Mouse (Mus musculus) G1E (cell line): ENCODE results near the gene Gmnn. TPM values are rescaled to one million over a fixed set of nuclear protein-coding genes. Genes with fewer than 3 reads are reported as not detected.

Experiments used
- ATAC-seq: 2 replicates; pipeline ENCODE4 v1.8.0; 2016; ENCODE audit warnings: mild to moderate bottlenecking; ENCODE audit not compliant: insufficient number of reproducible peaks, poor library complexity, low FRiP score, severe bottlenecking; ENCODE audit errors: extremely low read depth
- DNase-seq: peaks from one replicate; pipeline ENCODE4 v3.0.0; 2012; ENCODE audit warnings: low spot score
- H3K27me3 ChIP-seq: 2 replicates; pipeline ENCODE4 v1.6.1; 2012; ENCODE audit warnings: mild to moderate bottlenecking, low read length, inconsistent platforms; ENCODE audit not compliant: insufficient read depth
- H3K36me3 ChIP-seq: replicated peaks from 2 replicates; pipeline ENCODE3; 2012; ENCODE audit warnings: mild to moderate bottlenecking, inconsistent platforms
- H3K4me1 ChIP-seq: 2 replicates; pipeline ENCODE4 v1.6.1; 2012; ENCODE audit warnings: low read depth, low read length, inconsistent platforms, mixed read lengths; ENCODE audit not compliant: insufficient read depth
- H3K4me3 ChIP-seq: 2 replicates; pipeline ENCODE4 v1.5.1; 2012; ENCODE audit warnings: low read depth, mild to moderate bottlenecking, inconsistent platforms, low read length, moderate library complexity, mixed read lengths
- H3K9me3 ChIP-seq: replicated peaks from 2 replicates; pipeline ENCODE4 v1.6.1; 2012; ENCODE audit warnings: inconsistent platforms
- CTCF ChIP-seq: IDR thresholded peaks from 2 replicates; pipeline ENCODE4 v1.5.1; 2012; ENCODE audit warnings: low read depth, low read length, inconsistent platforms, mixed read lengths
- GATA1 ChIP-seq: IDR thresholded peaks from 2 replicates; pipeline ENCODE4 v1.6.1; 2012; ENCODE audit warnings: borderline replicate concordance, low read length, inconsistent platforms, mixed read lengths
- GATA2 ChIP-seq: IDR thresholded peaks from 2 replicates; pipeline ENCODE4 v1.6.1; 2012; ENCODE audit warnings: low read depth, low read length, inconsistent platforms, borderline replicate concordance
- POLR2AphosphoS5 ChIP-seq: IDR thresholded peaks from 2 replicates; pipeline ENCODE4 v1.6.1; 2012; ENCODE audit warnings: low read depth, low read length, inconsistent platforms; ENCODE audit not compliant: insufficient replicate concordance
- TAL1 ChIP-seq: conservative IDR thresholded peaks from 2 replicates; pipeline ENCODE4 v1.6.1; 2012; ENCODE audit warnings: low read depth, low read length, inconsistent platforms, mixed read lengths
- polyA plus RNA-seq: library from polyadenylated mRNA; stranded (reverse); fragments of >175 nt; gene quantifications from 2 replicates; pipeline ENCODE4 v1.2.3, GENCODE M21; 2012
- total RNA-seq, 2 experiments: library from RNA; stranded (forward) in 1 of 2; stranded (reverse) in 1 of 2; fragments of 200-1000 nt in 1 of 2; fragments of >200 nt in 1 of 2; fragmentation: Nextera tagmentation in 1 of 2; gene quantifications; 2 replicates each; pipeline ENCODE4 v1.2.3; 2014 to 2017

Gene Gmnn
- total and polyA plus RNA-seq, 3 experiments: 18.8 to 295 (median 57.2) TPM

DNA sequence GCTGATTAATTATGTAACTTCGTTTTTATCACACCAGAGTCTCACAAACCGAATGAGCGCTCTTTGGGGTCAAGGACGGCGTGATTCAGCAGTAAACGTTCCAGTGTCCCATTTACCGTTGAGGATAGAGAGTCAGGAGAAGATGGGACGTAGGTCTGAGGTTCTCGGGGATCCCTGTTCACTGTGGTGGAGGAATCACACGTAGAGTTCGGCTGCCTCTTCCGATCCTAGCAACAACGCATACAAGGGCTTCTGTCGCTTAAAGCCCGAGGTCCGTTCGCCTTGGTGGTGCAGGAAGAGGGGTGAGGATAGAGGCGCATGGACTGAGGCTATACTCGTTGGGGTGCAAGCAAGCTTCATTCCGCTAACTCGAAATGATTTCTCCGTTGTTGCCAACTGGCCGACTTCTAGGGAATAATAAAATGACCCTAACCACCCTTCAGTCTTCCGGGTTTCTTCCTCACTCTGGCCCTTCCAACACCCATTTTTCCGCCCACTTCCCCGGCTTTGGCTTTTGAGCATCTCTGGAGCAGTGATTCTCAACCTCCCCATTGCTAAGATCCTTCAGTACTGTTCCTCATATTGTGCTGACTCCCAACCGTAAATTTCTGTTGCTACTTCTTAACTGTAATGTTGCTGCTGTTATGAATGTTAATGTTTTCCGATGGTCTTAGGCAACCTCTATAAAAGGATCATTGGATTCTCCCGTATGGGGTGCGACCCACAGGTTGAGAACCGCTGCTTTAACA is 38.4 kb upstream of the Gmnn start:
- peaks cover 18% of the 10 kb centered on the region for H3K4me1 ChIP-seq
- H3K9me3 ChIP-seq: no peaks in the 10 kb centered on the region
- no peak for TF ChIP-seq TAL1
- TF ChIP-seq GATA1: no peak
- no peak for TF ChIP-seq POLR2AphosphoS5
- no peak for TF ChIP-seq CTCF
- no peak for TF ChIP-seq GATA2
- ATAC-seq: 0 out of 2 replicates have a peak, but pooled peaks have one; percentile 1
- H3K36me3 ChIP-seq: peaks cover 6% of the 10 kb centered on the region
- H3K27me3 ChIP-seq: no peaks in the 10 kb centered on the region
- peak overlapping the region; percentile 95 for H3K4me3 ChIP-seq
- DNase-seq: peak; percentile 27

DNA sequence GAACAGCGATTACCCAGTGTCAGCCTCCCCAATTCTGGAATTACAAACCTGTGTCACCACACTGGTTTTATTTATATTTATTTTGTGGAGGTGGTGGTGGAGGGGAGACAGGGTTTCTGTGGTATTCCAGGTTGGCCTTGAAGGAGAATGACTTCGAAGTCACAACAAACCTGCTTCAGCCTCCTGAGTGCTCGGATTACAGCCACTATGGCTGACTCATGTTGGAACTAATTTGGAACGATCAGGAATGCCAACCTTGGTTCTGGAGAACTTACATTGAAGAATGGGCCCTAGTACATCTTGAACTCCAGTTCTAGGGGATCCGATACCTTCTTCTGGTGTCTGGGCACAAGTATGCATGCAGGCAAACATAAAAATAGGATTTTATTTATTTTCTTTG is 37.7 kb upstream of the Gmnn start:
- TF ChIP-seq CTCF (no peak), POLR2AphosphoS5 (no peak), TAL1 (no peak), GATA2 (no peak), GATA1 (no peak)
- Histone ChIP-seq H3K4me1 (peaks cover 13% of the 10 kb centered on the region), H3K36me3 (no peaks in the 10 kb centered on the region), H3K4me3 (no peak overlapping the region; the same call in 1 of the 2 replicates), H3K27me3 (peaks cover under 1% of the 10 kb centered on the region; the same call in 1 of the 2 replicates), H3K9me3 (no peaks in the 10 kb centered on the region)
- DNase-seq: no peak
- no peak for ATAC-seq

DNA sequence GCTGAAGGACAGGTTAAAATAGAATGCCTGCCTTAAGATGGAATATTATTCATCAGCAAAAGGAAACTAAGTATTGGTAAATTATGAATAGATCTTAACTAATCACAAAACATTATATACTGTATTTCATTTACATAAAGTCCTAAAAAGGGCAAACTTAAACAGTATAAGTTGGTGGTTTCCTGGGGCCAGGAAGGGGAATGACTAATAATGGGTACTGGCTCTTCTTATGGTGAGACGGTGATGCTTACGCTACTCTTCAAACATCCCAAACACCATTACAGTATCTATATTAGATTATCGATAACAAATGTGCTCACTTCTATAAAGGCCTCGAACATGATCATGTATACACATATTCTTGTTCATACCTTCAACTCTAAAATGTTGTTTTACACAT is 37.0 kb upstream of the Gmnn start:
- no peak for TF ChIP-seq GATA2
- TF ChIP-seq POLR2AphosphoS5: no peak
- no peak for TF ChIP-seq GATA1
- TF ChIP-seq CTCF: no peak
- no peak for TF ChIP-seq TAL1
- ATAC-seq (no peak), DNase-seq (no peak)
- H3K9me3 ChIP-seq: no peaks in the 10 kb centered on the region
- peaks cover 7% of the 10 kb centered on the region; the same call in 1 of the 2 replicates for H3K27me3 ChIP-seq
- H3K4me1 ChIP-seq: peaks cover 10% of the 10 kb centered on the region
- H3K4me3 ChIP-seq: no peak overlapping the region
- no peaks in the 10 kb centered on the region for H3K36me3 ChIP-seq

DNA sequence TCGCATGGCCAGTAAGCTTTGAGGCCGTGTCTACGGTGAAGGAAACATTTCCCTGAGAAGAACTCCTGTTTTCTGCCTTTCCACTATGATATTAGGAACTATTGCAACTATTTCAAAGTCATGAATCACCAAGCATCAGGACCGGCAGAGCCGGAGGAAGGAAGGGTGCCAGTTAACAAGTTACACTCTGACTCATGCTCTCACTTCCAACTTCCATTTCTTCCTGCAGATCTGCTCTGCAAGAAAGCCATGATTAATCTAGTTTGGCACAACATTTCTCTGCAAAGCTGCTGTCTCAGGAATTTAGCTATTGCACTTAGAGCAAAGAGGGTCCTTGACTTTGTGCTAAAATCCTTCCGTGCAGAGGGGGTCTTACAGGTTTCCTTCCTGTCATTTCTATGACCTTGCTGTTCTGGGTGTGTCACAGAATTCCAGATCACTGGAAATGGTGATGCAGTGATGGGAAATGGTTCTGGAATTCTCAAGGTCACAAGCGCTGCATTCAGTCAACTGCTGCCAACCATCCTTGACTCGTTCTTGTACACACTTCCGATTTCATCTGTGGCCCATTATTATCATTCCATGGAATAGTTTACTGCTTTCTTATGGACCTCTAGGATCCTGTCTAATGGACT is 30.8 kb upstream of the Gmnn start:
- no peaks in the 10 kb centered on the region for H3K9me3 ChIP-seq
- no peak overlapping the region for H3K4me3 ChIP-seq
- ATAC-seq (no peak), DNase-seq (no peak)
- no peaks in the 10 kb centered on the region for H3K4me1 ChIP-seq
- H3K36me3 ChIP-seq: no peaks in the 10 kb centered on the region
- H3K27me3 ChIP-seq: peaks cover 29% of the 10 kb centered on the region
- TF ChIP-seq GATA2: no peak
- no peak for TF ChIP-seq POLR2AphosphoS5
- TF ChIP-seq TAL1: no peak
- no peak for TF ChIP-seq GATA1
- no peak for TF ChIP-seq CTCF

DNA sequence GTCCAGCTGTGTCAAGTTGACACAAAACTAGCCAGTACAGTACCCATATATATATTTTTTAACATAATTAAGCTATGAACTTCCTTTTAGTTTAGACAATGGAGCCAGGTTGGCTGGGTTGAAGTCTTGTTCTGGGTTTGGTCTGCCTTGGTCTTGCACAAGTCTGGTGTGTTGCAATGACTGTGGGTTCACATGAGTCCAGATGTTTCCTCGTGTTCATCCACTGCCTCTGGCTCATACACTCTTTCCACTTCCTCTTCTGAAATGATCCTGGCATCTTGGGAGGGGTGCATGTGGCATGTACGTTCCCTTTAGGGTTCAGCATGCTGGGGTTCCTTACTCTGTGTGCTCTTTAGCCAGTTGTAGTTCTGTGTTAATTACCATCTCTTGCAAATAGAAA is 29.6 kb upstream of the Gmnn start:
- no peak for DNase-seq
- Histone ChIP-seq H3K9me3 (no peaks in the 10 kb centered on the region), H3K4me1 (peaks cover 1% of the 10 kb centered on the region), H3K27me3 (peaks cover 35% of the 10 kb centered on the region), H3K36me3 (no peaks in the 10 kb centered on the region), H3K4me3 (no peak overlapping the region)
- TF ChIP-seq TAL1 (no peak), POLR2AphosphoS5 (no peak), CTCF (no peak), GATA1 (no peak), GATA2 (no peak)
- no peak for ATAC-seq

DNA sequence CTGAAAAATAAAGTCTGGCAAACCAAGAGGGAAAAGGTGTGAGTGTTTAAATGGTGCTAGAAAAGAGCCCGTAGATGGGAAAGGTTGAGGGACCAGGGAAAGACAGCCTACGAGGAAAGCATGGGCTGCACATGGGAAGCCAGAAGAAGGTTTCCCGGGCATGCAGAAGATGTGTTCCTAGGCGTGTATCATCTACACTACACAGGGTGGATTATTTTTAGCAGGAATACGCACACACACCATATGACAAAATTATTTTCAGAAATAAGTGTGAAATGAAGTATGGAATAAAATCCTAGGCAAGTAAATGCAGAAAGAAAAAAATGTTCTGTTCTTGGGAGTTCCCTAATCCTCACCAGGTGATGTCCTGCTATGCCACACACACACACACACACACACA is 25.8 kb upstream of the Gmnn start:
- TF ChIP-seq GATA1 (no peak), GATA2 (no peak), POLR2AphosphoS5 (no peak), CTCF (no peak), TAL1 (no peak)
- no peak for DNase-seq
- peaks cover 7% of the 10 kb centered on the region for H3K4me1 ChIP-seq
- H3K4me3 ChIP-seq: no peak overlapping the region
- H3K9me3 ChIP-seq: no peaks in the 10 kb centered on the region
- ATAC-seq: no peak
- H3K27me3 ChIP-seq: peaks cover 38% of the 10 kb centered on the region
- H3K36me3 ChIP-seq: no peaks in the 10 kb centered on the region
